Mouse (Mus musculus) adrenal gland, postnatal 14 days (tissue): ENCODE measurements at regions not wholly inside any gene's neighbourhood (a gene's known extent, or its start where the extent isn't known, plus 50 kb on each side); places are given as distances from the start of the nearest gene placed in this dataset.

Experiments
- DNase-seq: peaks from one replicate; pipeline ENCODE4 v3.0.0; 2021; ENCODE audit warnings: mixed read lengths

- no peak for DNase-seq
These were observed 610.3 kb upstream of the Cox7c start for GRCm38 (mm10) chr13:86657051-86657450.

GRCm38 (mm10) chr13:86621761-86622160 lies 575.1 kb upstream of the Cox7c start:
- no peak for DNase-seq

- DNase-seq: no peak
These were observed 555.3 kb upstream of the Cox7c start for GRCm38 (mm10) chr13:86602015-86602414.

GRCm38 (mm10) chr13:86595126-86595525 lies 548.4 kb upstream of the Cox7c start:
- DNase-seq: peak; percentile 8

- no peak for DNase-seq
These were observed 525.2 kb upstream of the Cox7c start for GRCm38 (mm10) chr13:86571901-86572300.

- DNase-seq: no peak
These were observed 508.9 kb upstream of the Cox7c start for GRCm38 (mm10) chr13:86555596-86555995.
